Mouse (Mus musculus) layer of hippocampus, adult 11-12 months (tissue): ENCODE measurements around the gene 1500011B03Rik.

Source experiments
- DNase-seq: peaks from one replicate; pipeline ENCODE4 v3.0.0; 2022; ENCODE audit warnings: low spot score

1500011B03Rik gene

DNA sequence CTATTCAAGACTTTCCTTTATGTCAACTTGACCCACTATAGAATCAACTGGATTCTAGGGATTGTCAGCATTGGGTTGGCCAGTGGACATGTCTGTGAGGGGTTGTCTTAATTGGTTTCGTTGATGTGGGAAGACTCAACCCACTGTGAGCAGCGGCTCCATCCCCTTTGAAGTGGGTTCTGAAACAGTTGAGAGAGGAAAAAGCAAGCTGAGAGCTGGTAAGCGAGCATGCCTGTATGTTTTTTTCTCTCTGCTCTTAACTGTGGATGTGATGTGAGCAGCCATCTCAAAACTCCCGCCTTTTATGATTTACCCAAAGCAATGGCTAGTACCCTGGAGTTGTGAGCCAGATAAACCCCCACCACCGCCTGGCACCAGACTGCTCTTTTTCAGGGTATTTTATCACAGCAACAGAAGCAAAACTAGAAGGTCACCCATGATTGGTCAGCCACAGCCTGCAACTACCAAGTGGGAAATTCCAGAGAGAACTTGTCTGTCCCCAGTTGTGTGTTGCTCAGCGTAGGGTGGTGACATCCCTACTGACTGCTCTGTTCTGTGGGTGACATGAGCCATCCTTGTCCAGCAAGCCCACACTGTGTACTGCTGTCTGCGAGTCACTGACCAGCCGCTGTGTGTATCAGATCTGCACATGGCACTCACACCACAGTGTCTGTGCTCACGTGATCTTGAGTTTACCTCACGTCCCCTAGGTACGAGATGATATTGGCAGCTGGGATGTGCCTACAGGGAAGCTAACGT lies 39.7 kb downstream of the 1500011B03Rik start:
- no peak for DNase-seq

DNA sequence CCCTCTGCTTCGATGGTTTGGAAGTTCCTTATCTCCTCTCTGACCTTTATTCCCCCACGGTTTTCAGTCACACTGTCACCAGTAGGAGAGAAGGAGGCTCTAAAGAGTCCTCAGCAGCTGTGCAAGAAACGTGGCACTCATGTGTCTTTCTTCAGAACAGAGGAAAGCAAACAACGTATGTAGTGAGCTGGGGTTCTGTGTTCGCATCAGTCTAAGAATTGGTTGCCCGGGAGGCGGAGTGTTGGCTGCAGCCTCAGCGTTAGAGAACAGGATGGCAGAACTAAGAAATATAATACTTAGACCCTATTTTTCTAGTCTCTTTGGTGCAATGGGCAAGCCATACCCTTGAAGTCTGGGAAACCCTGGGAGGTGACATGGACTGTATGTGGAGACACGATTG lies 40.3 kb downstream of the 1500011B03Rik start:
- DNase-seq = no peak

DNA sequence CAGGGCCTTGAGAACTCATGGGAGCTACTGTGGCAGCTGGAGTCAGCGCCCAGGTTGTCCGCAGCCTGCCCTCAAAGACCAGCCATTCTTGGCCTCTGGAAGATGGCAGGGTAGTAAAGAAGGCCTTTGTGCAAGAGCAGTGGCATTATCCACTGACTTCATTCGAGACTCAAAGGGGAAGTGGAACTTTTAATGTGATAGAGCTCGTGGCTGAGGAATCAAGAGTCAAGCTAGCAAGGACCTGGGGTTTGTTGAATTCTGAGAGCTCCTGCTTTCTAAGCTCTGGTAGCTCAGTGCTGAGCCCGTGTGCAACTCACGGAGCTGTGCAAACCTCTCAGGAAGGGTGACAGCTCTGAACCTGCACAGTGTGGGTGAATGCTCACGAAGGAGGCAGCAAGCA lies 42.4 kb downstream of the 1500011B03Rik start:
- DNase-seq = no peak

DNA sequence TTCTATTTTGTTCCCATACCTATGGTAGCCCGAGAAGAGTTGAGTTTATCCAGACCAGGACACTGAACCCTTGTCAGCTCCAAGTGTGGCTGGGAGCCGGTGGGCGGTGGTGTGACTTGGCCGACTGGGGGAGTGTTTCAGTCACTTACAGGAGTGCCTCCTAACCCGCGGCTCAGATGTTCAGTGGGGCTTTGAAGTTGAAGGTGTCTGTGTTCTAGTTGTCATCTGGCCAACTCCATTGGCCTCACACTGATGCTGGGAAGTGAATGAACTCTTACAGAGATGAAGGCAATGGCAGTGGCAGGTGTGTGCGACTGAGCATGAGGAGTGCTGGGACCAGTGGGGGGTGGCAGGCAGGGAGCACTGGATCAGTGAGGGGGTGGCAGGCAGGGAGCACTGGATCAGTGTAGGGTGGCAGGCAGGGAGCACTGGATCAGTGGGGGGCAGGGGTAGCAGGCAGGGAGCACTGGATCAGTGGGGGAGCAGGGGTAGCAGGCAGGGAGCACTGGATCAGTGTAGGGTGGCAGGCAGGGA lies 43.2 kb downstream of the 1500011B03Rik start:
- DNase-seq = no peak

DNA sequence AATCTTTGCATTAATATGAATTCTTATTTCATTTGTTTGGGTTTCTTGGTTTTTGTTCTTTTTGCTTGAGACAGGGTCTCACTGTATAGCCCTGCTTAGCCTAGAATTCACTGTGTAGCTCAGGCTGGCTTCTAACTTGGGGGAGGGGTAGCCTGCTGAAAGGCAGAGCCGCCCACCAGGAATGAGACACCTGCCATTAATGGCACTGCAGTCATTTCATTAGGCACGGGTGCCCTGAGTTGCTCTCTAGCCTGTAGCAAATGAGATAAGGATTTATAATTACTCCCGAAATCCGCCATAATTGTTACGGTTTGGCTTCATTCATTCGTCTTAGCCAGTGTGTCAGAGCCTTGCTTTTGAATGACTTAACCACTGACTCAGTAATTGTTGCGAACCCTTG lies 47.1 kb downstream of the 1500011B03Rik start:
- DNase-seq = no peak

DNA sequence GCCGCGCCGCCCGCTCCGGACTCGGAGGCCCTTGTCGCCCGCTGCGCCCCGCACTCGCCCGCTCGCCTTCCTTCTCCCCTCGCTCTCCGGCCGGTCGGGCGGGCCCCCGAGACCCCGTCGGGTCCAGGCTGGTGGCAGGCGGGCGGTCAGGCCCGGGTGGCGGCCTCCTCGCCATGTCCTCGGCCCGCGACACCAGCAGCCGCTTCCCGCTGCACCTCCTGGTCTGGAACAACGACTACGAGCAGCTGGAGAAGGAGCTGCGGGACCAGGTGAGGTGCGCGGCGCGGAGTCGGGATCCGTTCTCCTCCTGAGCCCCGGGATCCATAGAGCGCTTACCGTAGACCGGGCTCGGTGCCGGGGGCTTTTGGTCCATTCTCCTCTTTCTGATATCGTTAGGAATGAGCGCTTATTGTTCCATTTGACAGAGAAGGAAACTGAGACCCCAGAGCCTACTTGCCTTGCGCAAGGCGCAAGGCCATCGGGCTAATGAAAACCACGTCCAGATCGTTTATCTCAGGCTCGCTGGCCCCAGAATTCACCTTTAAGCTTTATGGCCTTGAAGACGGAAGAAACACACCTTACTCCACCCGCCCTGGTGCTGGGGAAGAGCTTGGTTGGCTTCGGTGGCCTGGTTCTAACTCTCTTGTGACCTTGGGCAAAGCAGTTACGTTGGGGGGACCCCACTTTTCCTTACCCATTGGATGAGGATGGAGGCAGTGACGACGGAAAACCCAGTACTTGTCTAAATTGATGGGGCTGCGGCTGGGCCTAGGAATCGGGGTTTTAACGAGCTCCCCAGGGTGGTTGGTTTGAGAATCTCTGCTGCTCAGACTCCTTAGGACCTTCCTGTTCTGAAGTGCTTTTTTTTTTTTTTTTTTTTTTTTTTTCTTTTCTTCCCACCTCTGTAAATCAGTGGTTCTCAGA lies 48.0 kb downstream of the 1500011B03Rik start, which contains the start of gene Git2:
TSS of gene Git2 (minus strand) at position 462 of the 924 bp plus-strand sequence.
- no peak for DNase-seq

DNA sequence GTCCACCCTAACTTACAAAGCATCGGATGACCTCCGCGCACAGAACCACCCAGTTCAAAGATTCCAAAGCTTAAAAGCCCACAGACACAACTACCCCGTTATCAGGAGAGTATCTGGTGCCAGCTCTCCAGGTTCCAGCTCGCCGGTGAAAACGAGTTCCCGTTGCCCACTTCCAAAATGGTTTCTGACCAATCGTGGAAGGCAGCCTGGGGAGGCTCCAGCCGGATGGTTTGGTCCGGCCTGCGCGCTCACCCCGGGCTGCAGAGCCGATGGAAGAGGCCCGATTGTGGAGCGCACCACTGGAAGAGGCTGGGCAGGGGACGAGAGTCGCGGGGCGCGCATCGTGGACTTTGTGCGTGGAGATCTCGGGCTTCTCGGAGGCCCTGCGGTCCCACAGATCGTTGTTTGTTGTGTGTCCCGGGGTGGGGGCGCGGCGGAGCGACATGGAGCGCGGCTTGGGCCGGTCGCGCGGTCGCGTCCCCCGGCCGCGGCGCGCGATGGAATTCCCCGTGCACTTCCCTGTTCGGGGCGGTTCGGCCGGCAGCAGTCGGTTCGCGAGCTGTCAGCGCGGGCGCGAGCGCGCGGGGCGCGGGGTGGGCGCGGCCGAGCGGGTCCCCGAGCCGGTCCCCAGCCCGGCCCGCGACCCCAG lies 48.7 kb downstream of the 1500011B03Rik start, which contains the start of gene Ankrd13a:
TSS of gene Ankrd13a (plus strand) at position 275 of the 649 bp plus-strand sequence.
- DNase-seq = peak; percentile 94

DNA sequence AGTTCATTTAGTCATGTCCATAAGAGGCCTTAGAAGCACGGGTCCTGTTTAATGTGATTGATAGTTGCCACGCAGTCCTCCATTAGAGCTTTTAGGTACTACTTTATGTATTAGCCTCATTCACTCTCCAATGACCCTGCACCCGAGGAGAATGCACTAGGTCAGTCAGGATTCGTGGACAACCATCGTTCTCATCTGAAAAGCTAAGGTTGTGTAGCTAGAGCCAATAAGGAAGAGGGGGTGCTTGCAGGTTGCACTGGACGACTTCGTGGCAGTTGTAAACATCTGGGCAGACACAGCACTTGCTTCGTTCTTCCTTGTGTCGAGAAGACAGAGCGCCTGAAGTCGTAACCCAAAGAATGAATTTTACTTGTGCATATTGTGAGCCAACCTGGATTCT lies 49.5 kb downstream of the 1500011B03Rik start:
- DNase-seq = no peak

DNA sequence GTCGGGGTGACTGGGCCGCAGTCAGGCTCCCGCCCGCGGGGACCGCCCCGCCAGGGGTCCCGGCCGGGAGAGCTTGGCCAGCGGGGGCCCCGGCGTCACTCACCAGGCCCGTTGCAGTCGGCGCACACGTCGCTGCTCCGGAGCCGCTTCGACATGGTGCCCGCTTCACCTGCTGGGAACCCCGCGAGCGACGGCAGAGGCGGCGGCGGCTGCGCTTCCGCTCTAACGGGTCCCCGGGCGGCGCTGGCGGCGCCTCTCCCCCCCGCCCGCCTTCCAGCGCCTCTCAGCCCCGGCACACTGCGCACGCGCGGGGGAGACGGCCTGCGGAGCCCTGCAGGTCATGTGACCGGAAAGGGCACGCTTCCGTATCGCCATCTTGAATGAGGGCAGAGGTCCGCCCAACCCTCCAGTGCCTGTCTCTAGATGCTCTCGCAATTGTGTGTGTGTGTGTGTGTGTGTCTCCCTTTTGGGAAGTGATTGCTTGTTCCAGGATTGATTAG lies 50.0 kb downstream of the 1500011B03Rik start:
- peak; percentile 97 for DNase-seq

DNA sequence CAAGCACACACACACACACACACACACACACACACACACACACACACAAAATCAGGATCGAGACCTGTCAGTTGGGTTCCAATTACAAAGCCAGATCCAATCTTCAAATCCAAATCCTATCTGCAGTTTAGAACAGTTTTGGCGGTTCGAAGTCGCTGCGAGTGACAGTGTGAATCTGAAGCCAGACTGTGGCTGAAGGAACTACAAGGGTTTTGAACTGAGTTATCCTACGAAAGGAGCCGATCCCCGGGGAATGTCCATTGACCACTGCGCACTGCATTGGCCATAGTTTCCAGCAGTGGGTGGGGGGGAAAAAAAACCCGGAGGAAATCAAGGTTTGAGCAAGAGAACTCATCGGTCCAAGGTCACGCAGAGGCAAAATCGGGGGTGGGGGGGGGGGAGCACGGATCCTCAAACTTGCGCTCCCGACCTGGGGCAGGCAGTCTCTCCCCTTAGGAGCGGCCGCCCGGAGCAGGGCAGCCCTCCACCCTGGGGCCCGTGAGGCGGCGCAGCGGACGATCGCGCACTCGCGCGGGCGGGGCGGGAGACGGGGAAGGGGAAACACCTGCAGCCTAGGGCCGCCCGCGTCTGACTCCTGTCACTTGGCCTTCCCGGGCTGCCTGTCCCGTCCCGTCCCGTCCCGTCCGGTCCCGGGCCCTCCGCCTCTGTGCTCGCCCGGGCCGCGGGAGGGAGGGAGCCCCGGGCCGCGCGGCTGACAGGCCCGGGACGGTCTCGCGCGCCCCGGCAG lies 50.6 kb downstream of the 1500011B03Rik start:
- no peak for DNase-seq

DNA sequence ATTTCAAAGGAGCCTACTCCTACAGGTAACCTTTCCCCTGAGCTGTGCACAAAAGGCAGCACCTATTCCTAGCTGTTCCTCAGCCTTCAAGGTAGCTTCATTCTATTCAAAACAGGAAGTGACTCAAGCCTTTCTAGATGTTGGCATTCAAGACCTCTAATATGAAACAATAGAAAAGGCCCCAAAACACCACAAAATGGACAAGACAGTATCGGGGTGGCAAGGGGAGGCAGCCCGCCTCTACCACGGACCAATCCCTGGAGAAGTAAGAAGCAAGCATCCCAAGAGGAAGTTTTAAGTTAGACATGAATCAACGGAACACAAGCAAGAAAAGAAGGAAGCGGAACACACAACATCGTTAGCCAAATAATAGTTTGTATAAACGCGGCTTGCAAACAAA lies 51.5 kb downstream of the 1500011B03Rik start:
- DNase-seq = no peak

DNA sequence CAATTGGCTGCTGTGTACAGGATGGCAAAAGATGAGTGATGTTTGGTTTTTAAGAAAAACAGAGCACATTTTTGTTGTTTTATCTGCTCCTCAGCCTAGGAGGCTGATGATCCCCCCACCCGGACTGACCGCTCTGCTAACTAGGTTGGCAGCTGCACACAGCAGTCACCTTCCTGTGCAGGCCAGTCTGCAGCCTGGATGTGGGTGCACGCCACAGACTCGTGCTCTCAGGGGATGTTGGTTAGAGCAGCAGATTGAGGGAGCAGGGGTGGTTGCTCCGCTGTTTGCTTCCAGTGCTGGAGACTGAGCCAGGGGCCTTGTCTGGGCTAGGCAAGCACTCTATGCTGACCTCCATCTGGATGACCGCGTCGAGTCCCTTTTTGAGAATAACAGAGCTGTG lies 53.5 kb downstream of the 1500011B03Rik start:
- no peak for DNase-seq

DNA sequence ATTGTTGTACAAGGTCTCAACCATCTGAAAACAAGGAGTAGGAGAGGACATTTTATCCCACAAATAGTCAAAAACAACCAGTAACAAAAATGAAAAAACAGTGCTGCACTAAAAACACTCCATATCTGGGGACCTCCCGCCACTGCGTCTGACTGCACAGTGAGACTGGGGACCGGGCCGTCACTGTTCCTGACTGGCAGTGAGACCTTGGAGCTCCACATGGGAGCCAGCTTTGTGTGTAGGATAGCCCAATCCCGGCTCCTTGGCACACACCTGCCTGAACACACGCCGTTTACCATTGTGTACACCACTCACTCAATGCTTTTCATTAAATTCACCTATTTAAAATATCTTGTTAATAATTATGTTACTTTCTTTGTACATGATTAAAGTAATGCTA lies 56.1 kb downstream of the 1500011B03Rik start:
- no peak for DNase-seq

DNA sequence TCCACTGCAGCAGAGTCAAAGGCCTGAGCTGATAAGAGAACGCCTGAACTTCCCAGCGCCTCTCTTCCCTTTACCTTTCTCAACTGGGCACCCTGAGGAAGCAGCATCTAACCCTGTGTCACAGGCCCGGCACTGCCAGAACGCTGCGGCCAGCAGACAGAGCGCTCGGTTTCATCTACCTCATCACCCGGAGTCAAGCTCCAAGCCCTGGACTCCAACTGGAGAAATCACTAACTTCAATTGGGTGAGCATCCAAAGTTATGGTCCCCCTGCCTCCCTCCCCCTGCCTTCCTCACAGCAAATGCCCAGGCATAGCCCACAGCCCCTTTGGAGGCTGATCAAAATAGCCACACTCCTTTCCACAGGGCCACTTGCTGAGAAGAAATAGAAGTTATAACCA lies 56.6 kb downstream of the 1500011B03Rik start:
- DNase-seq = no peak

DNA sequence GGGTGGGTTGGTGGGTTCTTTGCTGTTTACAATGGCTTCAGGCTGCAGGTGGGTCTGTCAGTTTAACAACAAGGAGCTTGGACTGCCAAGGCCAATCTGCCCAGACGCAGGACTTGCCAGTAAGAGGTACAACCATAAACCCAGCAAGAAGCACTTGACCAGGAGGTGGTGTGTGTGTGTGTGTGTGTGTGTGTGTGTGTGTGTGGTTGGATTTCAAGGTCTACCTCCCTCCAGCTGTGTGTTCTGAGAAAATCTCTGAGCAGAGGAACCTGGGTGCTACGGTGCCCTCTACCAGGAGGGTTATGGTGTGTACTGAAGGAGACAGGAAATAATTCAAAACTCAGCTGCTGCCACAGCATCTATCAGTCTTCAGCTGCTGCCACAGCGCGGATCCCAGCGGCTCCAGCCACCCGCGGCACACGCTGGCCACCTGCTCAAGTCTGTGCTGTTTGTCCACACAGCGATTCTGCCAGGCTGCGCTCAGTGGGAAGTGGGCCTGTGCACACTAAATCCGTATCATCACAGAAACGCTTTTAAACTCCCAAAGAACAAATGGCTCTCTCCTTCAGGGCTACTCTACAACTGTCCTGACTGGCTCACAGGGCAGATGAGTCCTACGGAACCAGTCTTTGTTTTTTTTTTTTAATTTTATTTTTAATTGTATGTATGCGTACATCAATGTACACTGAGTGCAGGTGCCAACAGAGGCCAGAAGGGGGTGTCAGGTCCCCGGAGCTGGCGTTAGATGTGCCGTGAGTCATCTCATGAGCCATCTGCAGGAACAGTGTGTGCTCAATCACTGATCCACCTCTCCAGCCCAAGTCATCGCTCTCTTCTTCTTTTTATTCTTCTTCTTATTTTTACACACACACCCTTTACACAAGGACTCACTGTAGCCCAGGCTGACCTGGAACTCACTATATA lies 58.2 kb downstream of the 1500011B03Rik start:
- DNase-seq = no peak

DNA sequence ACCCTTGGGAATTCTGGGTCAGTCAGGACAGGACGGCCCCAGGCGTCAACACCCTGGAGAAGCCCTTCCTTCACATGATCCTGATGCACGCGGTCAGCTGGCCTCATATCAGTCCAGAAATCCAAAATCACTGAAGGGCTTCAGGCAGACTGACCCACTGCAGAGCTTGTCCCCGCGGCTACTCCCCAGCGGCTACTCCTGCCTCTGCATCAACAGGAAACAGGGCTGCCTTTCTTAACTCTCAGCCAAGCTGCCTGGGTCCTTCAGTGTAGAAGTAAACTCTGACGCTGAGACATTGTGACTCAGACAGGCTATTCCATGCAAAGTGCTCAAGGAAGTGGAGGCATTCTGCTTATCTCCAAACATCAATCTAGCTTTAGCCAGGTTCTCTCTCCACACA lies 61.3 kb downstream of the 1500011B03Rik start:
- DNase-seq = no peak

DNA sequence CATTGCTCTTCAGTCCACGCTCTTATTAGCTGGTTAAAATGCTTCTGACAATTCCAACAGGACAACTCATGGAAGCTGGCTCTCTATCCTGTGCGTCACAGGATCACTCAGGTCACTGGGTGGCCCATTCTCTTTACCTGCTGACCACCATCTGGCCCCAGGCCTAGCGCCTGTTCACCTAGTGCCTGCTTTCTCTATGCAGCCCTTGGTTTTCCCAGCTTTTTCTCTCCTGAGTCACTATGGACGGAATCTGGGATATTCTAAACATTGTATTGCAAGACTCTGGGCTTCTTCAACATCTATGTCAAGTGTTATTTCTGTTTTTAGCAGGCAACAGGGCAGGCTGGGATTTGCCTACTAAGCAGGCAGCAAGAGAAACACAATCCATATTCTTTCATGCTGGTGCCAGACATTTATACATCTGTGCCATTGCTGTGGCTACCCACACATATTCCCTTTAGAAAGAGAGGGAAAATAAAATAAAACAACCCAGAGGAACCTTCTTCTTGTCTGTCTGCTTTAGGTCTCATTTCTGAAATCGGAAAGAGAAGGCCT lies 63.7 kb downstream of the 1500011B03Rik start:
- DNase-seq = no peak
